Mouse (Mus musculus) forebrain, embryonic 13.5 days (tissue): ENCODE data around the gene Ern2. TPM values are rescaled to one million over a fixed set of nuclear protein-coding genes. Genes with fewer than 3 reads are reported as not detected.

Experiments
- ATAC-seq: fragments of 200-750 bp; cut with Nextera tagmentation; 2 replicates; pipeline ENCODE4 v1.8.0; 2017
- H3K27ac ChIP-seq: fragments of 300-500 bp; sonication (generic); 2 replicates; pipeline ENCODE4 v1.5.1; 2015; ENCODE audit warnings: inconsistent platforms, mild to moderate bottlenecking, moderate library complexity
- H3K27me3 ChIP-seq: fragments of 300-500 bp; sonication (generic); 2 replicates; pipeline ENCODE4 v1.6.1; 2015; ENCODE audit warnings: mild to moderate bottlenecking, inconsistent platforms
- H3K36me3 ChIP-seq: fragments of 300-500 bp; sonication (generic); 2 replicates; pipeline ENCODE4 v1.6.1; 2015; ENCODE audit warnings: mild to moderate bottlenecking, inconsistent platforms; ENCODE audit not compliant: poor library complexity, severe bottlenecking
- H3K4me1 ChIP-seq: fragments of 300-500 bp; sonication (generic); 2 replicates; pipeline ENCODE4 v1.6.1; 2015; ENCODE audit warnings: inconsistent platforms
- H3K4me2 ChIP-seq: fragments of 300-500 bp; sonication (generic); 2 replicates; pipeline ENCODE4 v1.6.1; 2015; ENCODE audit warnings: inconsistent platforms, mild to moderate bottlenecking, moderate library complexity
- H3K4me3 ChIP-seq: fragments of 300-500 bp; sonication (generic); 2 replicates; pipeline ENCODE4 v1.5.1; 2015; ENCODE audit warnings: mild to moderate bottlenecking, inconsistent platforms
- H3K9ac ChIP-seq: fragments of 300-500 bp; sonication (generic); 2 replicates; pipeline ENCODE4 v1.6.1; 2015; ENCODE audit warnings: mild to moderate bottlenecking, inconsistent platforms
- H3K9me3 ChIP-seq: fragments of 300-500 bp; sonication (generic); replicated peaks from 2 replicates; pipeline ENCODE4 v1.6.1; 2016; ENCODE audit warnings: inconsistent platforms
- WGBS: fragments of 180-500 bp; shearing (Covaris S2); methylation state at CpG from one replicate; pipeline ENCODE4 v1.1.7; 2015; 5-methylcytosine and 5-hydroxymethylcytosine counted together
- polyA plus RNA-seq: library from polyadenylated mRNA; unstranded; fragments of >200 nt; fragmentation: Nextera tagmentation; extraction: Ambion mirVana; gene quantifications from 2 replicates; pipeline ENCODE4 v1.2.1, GENCODE M21; 2015

Ern2 gene
- polyA plus RNA-seq, 1 experiment from 2014 or later: 0.40 TPM

DNA sequence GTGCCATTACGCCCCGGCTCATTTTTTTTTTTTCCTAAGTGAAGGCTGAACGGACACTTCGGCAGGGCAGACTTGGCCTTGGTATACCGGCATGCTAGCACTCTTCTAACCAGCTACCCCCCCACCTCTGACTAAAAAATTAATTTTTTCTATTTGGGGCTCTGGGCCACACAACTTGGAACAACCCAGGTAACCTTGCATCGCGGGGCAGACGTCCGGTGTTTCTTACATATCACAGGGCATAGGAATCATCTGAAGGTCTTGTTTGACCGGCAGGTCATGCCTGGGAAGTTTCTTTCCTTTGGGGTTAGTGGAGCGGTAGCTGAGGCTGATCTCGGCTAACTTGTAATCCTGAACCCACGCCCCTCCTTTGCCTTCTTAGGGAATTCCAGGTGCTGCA lies 27.5 kb downstream of the Ern2 start:
- H3K9ac ChIP-seq: peak overlapping the region; percentile 79
- H3K9me3 ChIP-seq: no peaks in the 10 kb centered on the region
- peaks cover 54% of the 10 kb centered on the region for H3K4me1 ChIP-seq
- ATAC-seq: no peak
- WGBS: 5% methylated on average over 13 of the region's 13 CpGs
- peak overlapping the region; percentile 81 for H3K4me3 ChIP-seq
- peak overlapping the region; percentile 86 for H3K4me2 ChIP-seq
- H3K27me3 ChIP-seq: no peaks in the 10 kb centered on the region
- H3K36me3 ChIP-seq: peaks cover 23% of the 10 kb centered on the region
- H3K27ac ChIP-seq: peak overlapping the region; percentile 80

DNA sequence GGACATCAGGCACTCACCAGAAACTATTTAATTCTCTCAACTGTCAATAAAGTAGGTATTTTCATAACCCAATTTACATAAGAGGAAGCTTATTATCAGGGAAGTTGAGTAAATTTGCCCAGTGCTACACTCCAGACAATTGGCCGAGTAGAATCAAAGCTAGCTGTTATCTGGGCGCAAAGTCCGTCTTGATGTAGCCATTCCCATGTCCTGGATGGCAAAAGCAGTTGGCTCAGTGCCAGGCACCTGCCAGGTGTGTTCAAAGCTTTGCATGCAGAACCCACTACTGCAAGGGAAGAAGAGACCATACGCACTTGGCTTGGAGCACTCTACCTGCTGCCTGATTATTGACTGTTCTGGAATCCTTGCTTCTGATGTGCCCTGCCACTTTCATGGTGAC lies 33.5 kb downstream of the Ern2 start:
- no peaks in the 10 kb centered on the region for H3K9me3 ChIP-seq
- H3K27ac ChIP-seq: no peak overlapping the region
- 91% methylated on average over 4 of the region's 4 CpGs for WGBS
- H3K9ac ChIP-seq: no peak overlapping the region
- H3K4me1 ChIP-seq: peaks cover 4% of the 10 kb centered on the region
- H3K4me3 ChIP-seq: no peak overlapping the region
- no peak for ATAC-seq
- H3K4me2 ChIP-seq: no peak overlapping the region
- H3K27me3 ChIP-seq: no peaks in the 10 kb centered on the region
- H3K36me3 ChIP-seq: peaks cover 30% of the 10 kb centered on the region

DNA sequence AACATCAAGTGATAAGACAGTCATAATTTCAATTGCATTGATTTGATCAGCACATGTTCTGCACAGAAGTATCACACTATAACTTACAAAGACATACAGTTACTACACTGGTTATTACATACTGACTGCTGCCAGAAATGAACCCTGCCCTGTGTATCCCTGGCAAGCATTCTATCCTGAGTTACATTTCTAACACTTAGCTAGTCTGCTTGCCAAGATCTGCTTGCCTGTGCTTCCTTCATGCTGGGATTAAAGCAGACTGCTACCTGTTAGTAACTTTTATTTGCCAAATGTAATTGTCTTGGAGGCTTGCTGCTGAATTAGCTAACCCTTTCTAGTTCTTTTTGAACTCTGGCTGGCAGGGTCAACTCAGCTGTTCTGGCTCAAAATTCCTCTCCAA lies 45.0 kb downstream of the Ern2 start:
- no peak overlapping the region for H3K4me2 ChIP-seq
- H3K9ac ChIP-seq: no peak overlapping the region
- no peaks in the 10 kb centered on the region for H3K9me3 ChIP-seq
- H3K27me3 ChIP-seq: no peaks in the 10 kb centered on the region
- peaks cover 95% of the 10 kb centered on the region for H3K36me3 ChIP-seq
- no peak overlapping the region for H3K4me3 ChIP-seq
- H3K27ac ChIP-seq: no peak overlapping the region
- no peaks in the 10 kb centered on the region for H3K4me1 ChIP-seq
- no peak for ATAC-seq

DNA sequence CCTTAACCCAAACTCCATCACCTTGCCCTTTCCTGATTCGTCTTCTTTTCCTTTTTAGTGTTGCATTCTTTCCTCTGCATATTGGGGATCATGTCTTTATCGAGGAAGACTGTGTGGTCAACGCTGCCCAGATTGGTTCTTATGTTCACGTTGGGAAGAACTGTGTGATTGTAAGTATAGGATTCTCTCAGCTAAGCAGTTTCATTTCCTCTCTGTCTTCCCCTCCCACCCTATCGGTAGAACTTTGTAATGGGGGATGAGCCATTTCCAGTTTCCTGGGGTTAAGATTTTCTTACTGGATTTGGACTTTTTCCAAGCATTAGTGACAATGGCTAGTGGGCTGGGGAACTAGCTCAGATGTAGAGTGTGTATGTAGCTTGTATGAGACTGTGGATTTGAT lies 47.8 kb downstream of the Ern2 start:
- 95% methylated on average over 5 of the region's 5 CpGs for WGBS
- no peaks in the 10 kb centered on the region for H3K27me3 ChIP-seq
- ATAC-seq: no peak
- no peak overlapping the region for H3K4me3 ChIP-seq
- no peak overlapping the region for H3K9ac ChIP-seq
- H3K27ac ChIP-seq: no peak overlapping the region
- H3K36me3 ChIP-seq: peaks cover 84% of the 10 kb centered on the region
- no peaks in the 10 kb centered on the region for H3K9me3 ChIP-seq
- no peak overlapping the region for H3K4me2 ChIP-seq
- H3K4me1 ChIP-seq: peaks cover 11% of the 10 kb centered on the region

DNA sequence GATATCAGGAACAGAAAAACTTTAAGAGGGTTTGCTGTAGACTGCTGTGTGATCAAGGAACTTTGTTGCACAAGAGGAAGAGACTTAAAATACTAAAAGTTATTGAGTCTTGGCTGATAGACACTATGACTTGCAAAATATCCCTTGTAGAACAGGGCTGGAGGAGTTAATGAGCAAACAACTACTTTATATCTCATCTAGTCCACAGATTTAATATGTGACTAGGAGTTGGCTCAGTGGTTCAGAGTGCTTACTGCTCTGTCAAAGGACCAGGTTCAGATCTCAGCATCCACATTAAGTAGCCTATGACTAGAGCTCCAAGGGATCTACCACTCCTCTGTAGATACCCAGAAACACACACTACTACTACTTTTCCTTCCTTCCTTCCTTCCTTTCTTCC lies 48.9 kb downstream of the Ern2 start:
- Histone ChIP-seq H3K27me3 (no peaks in the 10 kb centered on the region), H3K4me1 (peaks cover 14% of the 10 kb centered on the region), H3K9ac (no peak overlapping the region), H3K27ac (no peak overlapping the region), H3K4me3 (no peak overlapping the region), H3K4me2 (no peak overlapping the region), H3K36me3 (peaks cover 75% of the 10 kb centered on the region), H3K9me3 (no peaks in the 10 kb centered on the region)
- no peak for ATAC-seq

DNA sequence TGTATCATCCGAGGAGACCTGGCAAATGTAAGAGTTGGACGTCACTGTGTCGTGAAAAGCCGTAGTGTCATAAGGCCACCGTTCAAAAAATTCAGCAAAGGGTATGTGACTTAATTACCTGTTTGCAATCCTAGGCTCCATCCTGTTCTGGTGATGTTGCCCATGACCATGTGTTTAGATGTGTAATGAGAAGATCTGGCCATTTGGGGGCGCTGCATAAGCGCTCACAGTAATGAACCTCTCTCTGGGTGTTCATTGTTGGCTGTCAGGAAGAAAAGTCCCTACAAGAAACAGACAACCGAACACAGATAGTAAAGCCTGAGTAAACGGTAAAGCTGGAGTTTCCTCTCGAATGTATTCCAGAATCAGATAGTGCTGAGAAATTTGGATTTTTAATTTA lies 50.9 kb downstream of the Ern2 start:
- Histone ChIP-seq H3K27ac (no peak overlapping the region), H3K4me3 (no peak overlapping the region), H3K9me3 (no peaks in the 10 kb centered on the region), H3K36me3 (peaks cover 55% of the 10 kb centered on the region), H3K27me3 (no peaks in the 10 kb centered on the region), H3K9ac (no peak overlapping the region), H3K4me2 (no peak overlapping the region), H3K4me1 (peaks cover 19% of the 10 kb centered on the region)
- WGBS: 71% methylated on average over 10 of the region's 10 CpGs
- ATAC-seq: no peak

DNA sequence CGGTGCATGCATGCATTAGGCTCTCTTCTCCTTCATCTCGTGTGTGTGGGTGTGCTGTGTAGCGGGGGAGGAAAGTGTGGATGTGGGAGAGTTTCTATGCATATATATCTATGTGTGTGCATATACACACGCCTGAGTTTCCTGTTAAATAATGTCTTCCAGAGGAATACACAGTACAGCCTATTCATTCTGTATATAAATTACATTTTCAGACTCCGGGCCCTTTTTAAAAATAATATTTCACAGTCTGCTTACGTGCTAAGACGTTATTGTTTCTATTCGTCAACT lies 52.7 kb downstream of the Ern2 start:
- WGBS: 20% methylated on average over 8 of the region's 8 CpGs
- ATAC-seq: no peak
- Histone ChIP-seq H3K36me3 (peaks cover 43% of the 10 kb centered on the region), H3K9me3 (no peaks in the 10 kb centered on the region), H3K27me3 (no peaks in the 10 kb centered on the region), H3K27ac (peak overlapping the region; percentile 57; the same call in 1 of the 2 replicates), H3K4me3 (peak overlapping the region; percentile 93), H3K4me2 (peak overlapping the region; percentile 84), H3K9ac (peak overlapping the region; percentile 87), H3K4me1 (peaks cover 19% of the 10 kb centered on the region)

DNA sequence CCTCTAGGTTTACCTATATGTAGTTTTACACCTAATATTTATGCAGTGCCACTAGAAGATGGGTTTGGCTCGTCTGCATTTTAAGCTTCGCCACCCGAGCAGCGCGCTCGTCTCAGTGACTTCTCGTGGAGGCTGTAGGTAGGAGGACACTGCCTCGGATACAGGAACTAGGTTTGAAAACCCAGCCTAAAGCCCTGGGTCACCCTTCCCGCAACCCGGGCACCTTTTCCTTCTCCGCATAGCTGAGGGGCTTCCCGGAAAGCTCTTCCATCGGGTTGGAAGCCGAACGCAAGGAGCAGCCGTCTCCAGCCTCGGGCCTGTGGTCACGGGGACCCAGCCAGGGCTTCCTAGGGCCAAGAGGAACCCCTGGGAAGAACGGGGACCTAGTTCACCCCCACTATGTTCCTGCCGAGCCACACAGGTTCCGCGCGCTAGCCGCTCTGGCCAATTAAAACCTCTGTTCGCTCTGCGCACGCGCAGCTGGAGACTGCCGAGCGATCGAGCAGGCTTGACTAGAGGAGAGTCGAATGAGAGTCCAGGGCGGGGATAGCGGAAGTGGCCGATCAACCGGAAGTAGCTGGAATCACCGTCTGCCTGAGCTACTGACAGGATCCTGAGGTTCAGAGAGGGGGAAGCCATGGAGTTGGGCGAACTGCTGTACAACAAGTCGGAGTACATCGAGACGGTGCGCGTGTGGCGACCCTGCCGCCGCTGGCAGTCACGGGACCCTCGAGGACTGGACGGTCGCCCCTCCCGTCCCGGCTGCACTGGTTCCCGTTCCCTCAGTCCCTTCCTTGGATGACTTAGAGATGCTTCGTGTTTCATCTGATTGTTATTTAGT lies 53.3 kb downstream of the Ern2 start, which contains the start of the genes Palb2 and Dctn5:
Gene Palb2 (minus strand): TSS at position 489 of the 841 bp plus-strand sequence.
Gene Dctn5 (plus strand): TSS at position 545 of the 841 bp plus-strand sequence.
- Histone ChIP-seq H3K27ac (peak within 1 kb of the TSS; percentile 57; the same call in 1 of the 2 replicates), H3K4me3 (peak within 1 kb of the TSS; percentile 93), H3K27me3 (no peaks in the 10 kb centered on the region), H3K4me2 (peak within 1 kb of the TSS; percentile 84), H3K9ac (peak within 1 kb of the TSS; percentile 87), H3K4me1 (peaks cover 19% of the 10 kb centered on the region), H3K9me3 (no peaks in the 10 kb centered on the region), H3K36me3 (peaks cover 43% of the 10 kb centered on the region)
- WGBS: under 1% methylated on average over 54 of the region's 54 CpGs
- ATAC-seq: peak; percentile 98

DNA sequence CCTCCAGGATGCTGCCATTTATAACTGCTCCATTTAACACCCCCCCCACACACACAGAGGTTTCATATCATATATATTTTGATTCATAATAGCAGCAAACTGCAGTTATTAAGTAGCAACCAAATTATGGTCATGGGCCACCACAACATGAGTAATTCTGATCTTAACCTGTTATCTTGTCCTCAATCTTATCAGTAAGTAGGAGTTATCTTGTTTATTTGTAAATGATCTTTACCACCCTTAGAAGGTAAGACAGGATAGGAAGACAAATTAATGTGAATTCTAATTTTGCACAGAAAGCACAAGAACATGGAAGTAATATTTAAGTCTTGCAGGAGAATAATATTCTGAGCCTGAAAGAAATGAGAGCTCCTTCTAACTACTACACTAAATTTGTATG lies 54.2 kb downstream of the Ern2 start:
- H3K4me2 ChIP-seq: peak overlapping the region; percentile 84
- no peak for ATAC-seq
- no peaks in the 10 kb centered on the region for H3K27me3 ChIP-seq
- H3K9me3 ChIP-seq: no peaks in the 10 kb centered on the region
- no peak overlapping the region for H3K27ac ChIP-seq
- peaks cover 19% of the 10 kb centered on the region for H3K4me1 ChIP-seq
- H3K36me3 ChIP-seq: peaks cover 43% of the 10 kb centered on the region
- H3K9ac ChIP-seq: peak overlapping the region; percentile 87
- peak overlapping the region; percentile 93 for H3K4me3 ChIP-seq

DNA sequence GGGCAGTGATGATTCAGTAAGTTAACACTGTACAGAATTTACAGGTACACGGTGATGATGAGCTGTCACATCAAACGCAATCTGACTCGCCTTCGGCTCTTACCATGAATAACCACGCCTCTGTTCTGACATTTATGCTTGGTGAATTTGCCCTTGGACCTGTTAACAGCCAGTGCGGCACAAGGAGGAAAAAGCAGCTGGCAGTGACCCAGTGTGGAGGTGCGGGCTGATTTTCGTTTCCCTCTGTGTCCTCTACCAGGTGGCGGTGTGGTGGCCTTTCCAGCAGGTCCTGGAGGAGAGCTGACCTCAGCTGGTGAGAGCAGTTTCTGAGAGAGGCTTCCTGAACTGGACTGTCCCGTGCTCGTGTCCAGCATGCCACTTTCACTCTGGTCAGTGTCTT lies 59.1 kb downstream of the Ern2 start:
- Histone ChIP-seq H3K36me3 (peaks cover 46% of the 10 kb centered on the region), H3K4me1 (peaks cover 4% of the 10 kb centered on the region; the same call in 1 of the 2 replicates), H3K4me2 (no peak overlapping the region), H3K27me3 (no peaks in the 10 kb centered on the region), H3K27ac (no peak overlapping the region), H3K9me3 (no peaks in the 10 kb centered on the region), H3K4me3 (no peak overlapping the region), H3K9ac (no peak overlapping the region)
- WGBS: 96% methylated on average over 11 of the region's 11 CpGs
- no peak for ATAC-seq

DNA sequence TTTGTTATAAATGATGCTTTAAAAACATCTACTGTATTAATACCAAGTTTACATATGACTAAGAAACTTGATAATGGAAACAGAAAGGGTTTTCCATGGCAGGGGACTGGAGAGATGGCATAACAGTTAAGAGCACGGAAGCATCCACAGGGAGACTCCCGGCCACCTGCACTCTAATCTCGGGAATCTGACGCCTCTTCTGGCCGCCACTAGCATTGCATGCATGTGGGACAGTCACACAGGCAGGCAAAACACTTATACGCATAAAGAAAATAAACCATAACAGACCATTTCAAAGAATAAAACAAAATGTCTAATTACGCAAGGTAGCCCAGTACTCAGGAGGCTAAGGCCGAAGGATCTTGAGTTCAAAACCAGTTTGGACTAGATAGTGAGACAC lies 60.4 kb downstream of the Ern2 start:
- H3K27ac ChIP-seq: no peak overlapping the region
- peaks cover 56% of the 10 kb centered on the region for H3K36me3 ChIP-seq
- no peaks in the 10 kb centered on the region for H3K27me3 ChIP-seq
- no peak overlapping the region for H3K4me3 ChIP-seq
- no peaks in the 10 kb centered on the region for H3K4me1 ChIP-seq
- ATAC-seq: no peak
- H3K9ac ChIP-seq: no peak overlapping the region
- H3K9me3 ChIP-seq: no peaks in the 10 kb centered on the region
- no peak overlapping the region for H3K4me2 ChIP-seq
- 75% methylated on average over 8 of the region's 8 CpGs for WGBS

DNA sequence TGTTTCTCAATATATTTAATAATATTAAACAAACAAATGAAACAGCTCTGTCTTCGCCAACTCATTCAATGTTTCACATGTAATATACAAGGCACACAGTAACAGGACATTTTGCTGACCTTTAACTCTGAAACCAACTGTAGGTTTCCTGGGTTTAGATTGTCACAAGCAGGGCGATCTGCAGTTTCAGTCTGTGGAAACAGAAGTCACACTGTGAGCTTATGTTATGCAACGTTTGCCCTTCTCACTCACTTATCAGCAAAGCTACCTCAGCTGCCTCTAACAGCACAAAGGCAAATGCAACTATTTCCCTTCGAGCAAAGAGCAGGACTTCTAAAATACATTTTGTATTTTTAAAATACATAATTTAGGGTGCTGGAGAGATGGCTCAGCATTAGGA lies 62.5 kb downstream of the Ern2 start:
- 89% methylated on average over 4 of the region's 4 CpGs for WGBS
- Histone ChIP-seq H3K9ac (no peak overlapping the region), H3K27me3 (no peaks in the 10 kb centered on the region), H3K4me1 (no peaks in the 10 kb centered on the region), H3K9me3 (no peaks in the 10 kb centered on the region), H3K36me3 (peaks cover 64% of the 10 kb centered on the region), H3K4me3 (no peak overlapping the region), H3K27ac (no peak overlapping the region), H3K4me2 (no peak overlapping the region)
- ATAC-seq: no peak
